Mouse (Mus musculus) kidney, embryonic 14.5 days (tissue): ENCODE measurements at regions not wholly inside any gene's neighbourhood (a gene's known extent, or its start where the extent isn't known, plus 50 kb on each side); places are given as distances from the start of the nearest gene placed in this dataset.

Experiments
- ATAC-seq: fragments of 200-750 bp; cut with Nextera tagmentation; 2 replicates; pipeline ENCODE4 v1.8.0; 2017; ENCODE audit warnings: moderate number of reproducible peaks, mild to moderate bottlenecking, moderate TSS enrichment, moderate library complexity; ENCODE audit not compliant: low FRiP score, low TSS enrichment
- H3K27ac ChIP-seq: fragments of 300-500 bp; sonication (generic); 2 replicates; pipeline ENCODE4 v1.5.1; 2014; ENCODE audit warnings: low read depth, mild to moderate bottlenecking, low read length, moderate library complexity, mixed read lengths
- H3K27me3 ChIP-seq: fragments of 300-500 bp; sonication (generic); 2 replicates; pipeline ENCODE4 v1.6.1; 2014; ENCODE audit warnings: mild to moderate bottlenecking, low read length; ENCODE audit not compliant: control insufficient read depth, insufficient read depth
- H3K36me3 ChIP-seq: fragments of 300-500 bp; sonication (generic); 2 replicates; pipeline ENCODE4 v1.6.1; 2014; ENCODE audit warnings: low read length, mixed read lengths; ENCODE audit not compliant: control insufficient read depth, insufficient read depth
- H3K4me1 ChIP-seq: fragments of 300-500 bp; sonication (generic); 2 replicates; pipeline ENCODE4 v1.6.1; 2014; ENCODE audit warnings: low read length, mixed read lengths; ENCODE audit not compliant: control insufficient read depth, insufficient read depth
- H3K4me2 ChIP-seq: fragments of 300-500 bp; sonication (generic); replicated peaks from 2 replicates; pipeline ENCODE4 v1.6.1; 2014; ENCODE audit warnings: low read depth, mild to moderate bottlenecking, low read length
- H3K4me3 ChIP-seq: fragments of 300-500 bp; sonication (generic); 2 replicates; pipeline ENCODE4 v1.5.1; 2014; ENCODE audit warnings: mild to moderate bottlenecking, low read length
- H3K9ac ChIP-seq: fragments of 300-500 bp; sonication (generic); 2 replicates; pipeline ENCODE4 v1.6.1; 2014; ENCODE audit warnings: low read depth, mild to moderate bottlenecking, low read length, moderate library complexity
- H3K9me3 ChIP-seq: fragments of 300-500 bp; sonication (generic); 2 replicates; pipeline ENCODE4 v1.6.1; 2016; ENCODE audit warnings: low read length; ENCODE audit not compliant: control insufficient read depth
- WGBS: fragments of 180-500 bp; shearing (Covaris S2); extraction: QIAGEN DNeasy Blood & Tissue Kit; methylation state at CpG from one replicate; pipeline ENCODE4 v1.1.7; 2014; 5-methylcytosine and 5-hydroxymethylcytosine counted together

GRCm38 (mm10) chr13:119069581-119069936 is 358.8 kb upstream of the Paip1 start:
- ATAC-seq = no peak
- no peak overlapping the region for H3K27ac ChIP-seq
- no peaks in the 10 kb centered on the region for H3K9me3 ChIP-seq
- no peak overlapping the region for H3K4me2 ChIP-seq
- H3K4me3 ChIP-seq = no peak overlapping the region
- H3K27me3 ChIP-seq = no peaks in the 10 kb centered on the region
- H3K36me3 ChIP-seq = no peaks in the 10 kb centered on the region
- WGBS = 76% methylated on average over 7 of the region's 7 CpGs
- H3K9ac ChIP-seq = no peak overlapping the region
- H3K4me1 ChIP-seq = no peaks in the 10 kb centered on the region

DNA sequence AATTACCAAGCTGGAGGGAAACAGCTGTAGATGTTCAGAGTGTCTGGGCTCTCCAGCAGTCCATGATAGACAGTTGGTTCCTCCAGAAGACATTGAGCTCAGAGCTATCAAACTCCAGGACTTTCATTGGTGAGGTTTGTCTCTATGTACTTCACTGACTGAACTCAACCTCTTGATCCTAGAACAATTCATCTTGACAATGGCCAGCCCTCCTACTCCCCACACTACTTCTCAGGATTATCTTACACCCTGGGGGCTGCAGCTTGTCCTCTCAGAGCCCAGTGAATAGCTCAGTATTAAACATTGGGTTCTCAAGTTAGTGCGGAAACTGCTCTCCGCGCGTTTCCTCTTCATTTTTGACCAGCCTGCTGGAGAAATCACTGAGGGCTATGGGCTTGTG is 349.2 kb upstream of the Paip1 start:
- no peak overlapping the region for H3K4me2 ChIP-seq
- H3K9ac ChIP-seq = no peak overlapping the region
- no peaks in the 10 kb centered on the region for H3K9me3 ChIP-seq
- peak; percentile 80; the same call in 1 of the 2 replicates for ATAC-seq
- no peaks in the 10 kb centered on the region for H3K27me3 ChIP-seq
- H3K27ac ChIP-seq = no peak overlapping the region
- no peak overlapping the region for H3K4me3 ChIP-seq
- no peaks in the 10 kb centered on the region for H3K36me3 ChIP-seq
- WGBS = 74% methylated on average over 4 of the region's 4 CpGs
- no peaks in the 10 kb centered on the region for H3K4me1 ChIP-seq

DNA sequence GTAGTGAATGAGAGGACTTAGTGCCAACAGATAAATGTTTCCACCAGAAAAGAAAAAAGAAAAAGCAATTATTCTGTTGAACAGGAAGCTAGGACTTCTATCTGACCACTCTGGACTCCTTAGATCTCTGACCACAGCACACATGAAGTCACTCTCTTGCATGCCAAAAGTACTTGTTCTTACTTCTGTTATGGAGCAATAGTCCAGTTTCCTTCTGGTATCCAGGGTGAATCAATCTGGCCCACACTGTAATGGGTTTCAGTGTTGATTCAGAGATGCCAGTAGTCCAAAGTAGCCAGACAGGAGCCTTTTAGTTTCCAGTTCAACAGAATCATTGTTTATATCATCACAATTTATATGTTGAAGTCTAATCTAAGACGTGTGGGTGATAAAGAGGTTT is 346.7 kb upstream of the Paip1 start:
- H3K9ac ChIP-seq = no peak overlapping the region
- 65% methylated on average over 1 of the region's 1 CpGs for WGBS
- ATAC-seq = no peak

DNA sequence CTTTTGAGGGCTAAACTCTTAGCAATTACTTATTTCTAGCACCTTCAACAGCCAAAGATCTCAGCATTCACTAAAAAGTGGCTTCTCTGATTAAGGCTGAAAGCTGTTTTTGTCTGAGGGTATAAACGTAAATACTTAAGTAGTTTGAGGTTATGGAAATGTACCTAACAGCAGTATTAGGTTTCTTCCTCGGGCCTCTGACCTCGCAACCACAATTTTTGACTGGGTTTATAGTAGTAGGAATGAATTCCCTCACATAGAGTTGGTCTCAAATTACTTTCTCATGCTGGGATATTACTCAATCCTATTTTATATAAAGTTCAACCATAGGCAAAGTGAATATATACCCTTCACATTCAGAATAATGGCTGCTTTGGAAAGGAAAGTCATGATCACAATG is 310.5 kb upstream of the Paip1 start:
- no peaks in the 10 kb centered on the region for H3K27me3 ChIP-seq
- no peak for ATAC-seq

More for the DNA sequence above, 346.7 kb upstream of the Paip1 start:
- H3K4me2 ChIP-seq = no peak overlapping the region
- no peaks in the 10 kb centered on the region for H3K36me3 ChIP-seq
- no peaks in the 10 kb centered on the region for H3K9me3 ChIP-seq
- no peak overlapping the region for H3K27ac ChIP-seq
- H3K4me3 ChIP-seq = no peak overlapping the region
- H3K27me3 ChIP-seq = no peaks in the 10 kb centered on the region
- no peaks in the 10 kb centered on the region for H3K4me1 ChIP-seq

GRCm38 (mm10) chr13:119118382-119118781 is 310.0 kb upstream of the Paip1 start:
- H3K36me3 ChIP-seq = no peaks in the 10 kb centered on the region
- 71% methylated on average over 1 of the region's 1 CpGs for WGBS
- no peak overlapping the region for H3K4me3 ChIP-seq
- H3K9ac ChIP-seq = no peak overlapping the region
- no peak for ATAC-seq
- no peaks in the 10 kb centered on the region for H3K27me3 ChIP-seq
- H3K9me3 ChIP-seq = no peaks in the 10 kb centered on the region
- H3K27ac ChIP-seq = no peak overlapping the region
- H3K4me1 ChIP-seq = no peaks in the 10 kb centered on the region
- H3K4me2 ChIP-seq = no peak overlapping the region

More for the DNA sequence above, 310.5 kb upstream of the Paip1 start:
- Histone ChIP-seq H3K9ac (no peak overlapping the region), H3K4me1 (no peaks in the 10 kb centered on the region), H3K36me3 (no peaks in the 10 kb centered on the region), H3K4me2 (no peak overlapping the region), H3K9me3 (no peaks in the 10 kb centered on the region), H3K27ac (no peak overlapping the region), H3K4me3 (no peak overlapping the region)
- WGBS = 72% methylated on average over 3 of the region's 3 CpGs

GRCm38 (mm10) chr13:119140436-119140835 is 288.0 kb upstream of the Paip1 start:
- no peak for ATAC-seq
- Histone ChIP-seq H3K9ac (no peak overlapping the region), H3K9me3 (no peaks in the 10 kb centered on the region), H3K27ac (no peak overlapping the region), H3K27me3 (no peaks in the 10 kb centered on the region), H3K4me2 (no peak overlapping the region), H3K36me3 (no peaks in the 10 kb centered on the region), H3K4me1 (no peaks in the 10 kb centered on the region), H3K4me3 (no peak overlapping the region)
- WGBS = 92% methylated on average over 2 of the region's 2 CpGs

DNA sequence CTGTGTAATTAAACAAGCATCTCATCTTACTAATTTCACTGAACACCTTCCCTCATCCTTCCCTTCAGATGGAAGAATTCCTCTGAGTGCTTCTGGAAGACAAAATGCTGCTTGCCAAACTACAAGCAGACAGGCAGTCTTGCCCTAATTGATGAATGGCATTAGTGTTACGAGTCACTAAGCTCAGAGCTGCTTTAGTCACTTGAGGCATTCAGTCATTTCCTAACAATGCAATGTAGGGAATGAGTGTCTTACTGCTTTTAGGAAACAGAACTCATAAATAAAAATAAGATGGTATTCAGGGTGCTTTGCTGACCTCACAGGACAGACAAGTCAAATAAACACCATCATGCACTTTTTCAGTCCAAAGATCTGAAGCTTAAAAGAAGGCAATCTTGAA is 285.1 kb upstream of the Paip1 start:
- no peaks in the 10 kb centered on the region for H3K4me1 ChIP-seq
- 0% methylated on average over 1 of the region's 1 CpGs for WGBS
- no peak for ATAC-seq
- H3K9ac ChIP-seq = no peak overlapping the region
- no peak overlapping the region for H3K27ac ChIP-seq
- H3K36me3 ChIP-seq = no peaks in the 10 kb centered on the region
- H3K27me3 ChIP-seq = no peaks in the 10 kb centered on the region
- H3K9me3 ChIP-seq = no peaks in the 10 kb centered on the region
- no peak overlapping the region for H3K4me2 ChIP-seq
- no peak overlapping the region for H3K4me3 ChIP-seq

- H3K4me2 ChIP-seq = no peak overlapping the region
- no peak for ATAC-seq
- no peaks in the 10 kb centered on the region for H3K4me1 ChIP-seq
- H3K9me3 ChIP-seq = no peaks in the 10 kb centered on the region
- no peaks in the 10 kb centered on the region for H3K36me3 ChIP-seq
- no peaks in the 10 kb centered on the region for H3K27me3 ChIP-seq
- H3K27ac ChIP-seq = no peak overlapping the region
- 72% methylated on average over 4 of the region's 4 CpGs for WGBS
- H3K9ac ChIP-seq = no peak overlapping the region
- H3K4me3 ChIP-seq = no peak overlapping the region
These were observed 282.7 kb upstream of the Paip1 start for GRCm38 (mm10) chr13:119145713-119146112.

DNA sequence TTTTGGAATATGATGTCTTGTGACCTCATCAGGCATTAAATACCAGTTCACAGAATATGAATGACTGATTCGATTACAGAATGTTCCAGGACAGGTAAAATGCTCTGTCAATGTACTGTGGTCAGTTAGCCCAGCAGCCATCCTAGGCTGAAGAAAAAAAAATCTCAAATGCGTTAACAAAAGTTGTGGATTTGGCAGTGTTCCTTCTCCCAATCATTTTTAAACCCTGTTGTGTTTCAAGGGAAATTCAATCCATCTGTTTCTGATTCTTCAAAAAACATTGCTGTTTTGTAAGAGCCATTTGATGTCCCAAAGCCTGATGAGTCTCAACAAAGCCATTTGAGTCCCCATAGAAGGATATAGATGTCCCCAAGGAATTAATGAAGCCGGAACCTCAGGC is 280.7 kb upstream of the Paip1 start:
- H3K27ac ChIP-seq = no peak overlapping the region
- H3K9me3 ChIP-seq = no peaks in the 10 kb centered on the region
- no peak overlapping the region for H3K4me3 ChIP-seq
- H3K4me1 ChIP-seq = no peaks in the 10 kb centered on the region
- no peak overlapping the region for H3K9ac ChIP-seq
- H3K36me3 ChIP-seq = no peaks in the 10 kb centered on the region
- no peak for ATAC-seq
- WGBS = 86% methylated on average over 3 of the region's 3 CpGs
- no peaks in the 10 kb centered on the region for H3K27me3 ChIP-seq
- H3K4me2 ChIP-seq = no peak overlapping the region

DNA sequence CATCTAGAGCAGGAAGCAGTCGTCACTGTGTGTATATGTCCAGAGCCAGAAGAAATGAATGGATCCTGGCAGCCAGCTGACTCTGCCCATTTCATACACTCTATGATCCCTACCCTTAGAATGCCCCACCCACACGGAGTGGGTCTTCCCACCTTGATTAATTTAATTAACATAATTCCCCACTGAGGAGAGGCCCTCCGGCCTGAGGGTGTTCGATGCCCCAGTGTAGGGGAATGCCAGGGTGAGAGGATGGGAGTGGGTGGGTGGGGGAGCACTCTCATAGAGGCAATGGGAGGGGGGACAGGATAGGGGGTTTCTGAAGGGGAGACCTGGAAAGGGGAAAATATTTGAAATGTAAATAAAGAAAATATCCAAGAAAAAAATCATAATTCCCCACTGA is 279.3 kb upstream of the Paip1 start:
- ATAC-seq = no peak
- Histone ChIP-seq H3K4me1 (no peaks in the 10 kb centered on the region), H3K9me3 (no peaks in the 10 kb centered on the region), H3K27me3 (no peaks in the 10 kb centered on the region), H3K36me3 (no peaks in the 10 kb centered on the region), H3K27ac (no peak overlapping the region), H3K4me3 (no peak overlapping the region), H3K4me2 (no peak overlapping the region), H3K9ac (no peak overlapping the region)
- WGBS = 89% methylated on average over 4 of the region's 4 CpGs
